Mouse (Mus musculus): ENCODE measurements at regions not wholly inside any gene's neighbourhood (a gene's known extent, or its start where the extent isn't known, plus 50 kb on each side); places are given as distances from the start of the nearest gene placed in this dataset.
A peak's percentile ranks its signal among the peaks of the same experiment; 100 is the strongest.

- DNase-seq (ENCODE audit: low spot score), result no peak
These were observed 60.8 kb downstream of the Mis18a start for GRCm38 (mm10) chr16:90666271-90666986.

GRCm38 (mm10) chr16:90664086-90664485, 63.1 kb downstream of the Mis18a start:
- DNase-seq (ENCODE audit: low spot score), result no peak

- DNase-seq (ENCODE audit: low spot score), result no peak
These were observed 69.2 kb downstream of the Mis18a start for GRCm38 (mm10) chr16:90658050-90658449.

DNA sequence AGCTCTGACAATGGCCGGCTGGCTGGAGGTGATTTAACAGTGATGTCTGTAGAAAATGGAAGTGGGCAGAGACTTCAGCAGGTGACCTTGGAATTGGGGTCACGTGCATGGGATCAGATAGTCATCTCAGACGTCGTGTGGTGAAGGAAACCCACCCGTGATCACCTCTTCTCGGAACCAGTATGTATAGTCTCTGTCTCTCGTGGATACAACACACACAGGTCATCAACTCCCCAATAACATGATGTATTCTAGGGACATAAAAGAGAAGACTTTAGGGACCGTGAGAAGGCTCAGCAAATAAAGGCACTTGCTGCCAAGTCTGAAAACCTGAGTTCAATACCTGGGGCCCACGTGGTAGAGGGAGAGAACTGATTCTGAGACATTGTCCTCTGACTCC, 70.2 kb downstream of the Mis18a start:
- no peak for DNase-seq (ENCODE audit: low spot score)

DNA sequence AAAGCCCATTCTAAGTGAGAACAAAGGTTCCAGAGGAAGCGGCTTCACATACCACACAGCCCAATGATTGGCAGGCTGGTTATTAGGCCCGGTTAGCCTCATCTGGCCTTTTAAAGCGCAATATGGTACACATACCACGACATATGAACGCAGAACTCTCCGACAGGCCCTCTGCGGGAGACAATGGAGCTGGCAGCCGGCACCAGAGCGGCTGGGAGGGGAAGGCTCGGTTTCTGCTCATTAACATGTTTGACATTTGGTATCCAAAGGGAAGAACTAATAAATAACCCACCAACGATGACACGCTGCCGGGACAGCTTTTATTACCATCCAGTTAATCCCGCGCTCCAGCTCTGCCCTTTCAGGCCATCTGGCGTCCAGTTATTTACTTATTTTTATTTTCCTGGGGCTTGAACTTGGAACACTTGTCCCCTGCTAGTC, 70.6 kb downstream of the Mis18a start:
- DNase-seq (ENCODE audit: low spot score), result no peak

GRCm38 (mm10) chr16:90654853-90655252, 72.4 kb downstream of the Mis18a start:
- DNase-seq (ENCODE audit: low spot score), result no peak

DNA sequence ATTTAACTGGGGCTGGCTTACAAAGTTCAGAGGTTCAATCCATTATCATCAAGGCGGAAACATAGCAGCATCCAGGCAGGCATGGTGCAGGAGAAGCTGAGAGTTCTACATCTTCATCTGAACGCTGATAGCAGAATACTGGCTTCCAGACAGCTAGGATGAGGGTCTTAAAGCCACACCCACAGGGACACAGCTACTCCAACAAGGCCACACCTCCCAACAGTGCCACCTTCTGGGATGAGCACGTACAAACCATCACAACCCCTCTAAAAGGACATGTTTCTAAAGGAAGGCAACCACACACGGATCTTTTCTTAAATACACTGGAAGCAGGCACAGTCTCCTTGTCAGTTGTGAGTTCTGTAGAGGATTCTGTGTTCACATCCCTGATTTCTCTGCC, 74.4 kb downstream of the Mis18a start:
- DNase-seq (ENCODE audit: low spot score), result no peak

DNA sequence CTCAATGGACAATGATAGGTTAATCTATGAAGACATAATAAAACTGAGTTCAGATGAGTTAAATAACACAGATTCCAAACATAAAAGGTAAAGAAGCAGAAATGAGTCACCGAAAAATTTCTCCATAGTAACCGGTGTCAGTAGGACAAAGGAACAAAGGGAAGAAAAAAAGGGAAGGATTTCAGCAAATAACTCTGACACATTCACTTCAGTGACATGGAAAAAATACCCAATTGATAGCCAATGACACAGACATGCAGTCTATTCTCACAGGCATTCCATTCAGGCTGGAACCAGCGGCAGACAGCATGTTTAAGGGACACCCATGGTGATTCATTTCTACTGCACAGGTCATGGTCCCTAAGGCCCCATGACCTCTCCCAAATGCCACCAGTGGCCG, 79.0 kb downstream of the Mis18a start:
- DNase-seq (ENCODE audit: low spot score), result no peak

DNA sequence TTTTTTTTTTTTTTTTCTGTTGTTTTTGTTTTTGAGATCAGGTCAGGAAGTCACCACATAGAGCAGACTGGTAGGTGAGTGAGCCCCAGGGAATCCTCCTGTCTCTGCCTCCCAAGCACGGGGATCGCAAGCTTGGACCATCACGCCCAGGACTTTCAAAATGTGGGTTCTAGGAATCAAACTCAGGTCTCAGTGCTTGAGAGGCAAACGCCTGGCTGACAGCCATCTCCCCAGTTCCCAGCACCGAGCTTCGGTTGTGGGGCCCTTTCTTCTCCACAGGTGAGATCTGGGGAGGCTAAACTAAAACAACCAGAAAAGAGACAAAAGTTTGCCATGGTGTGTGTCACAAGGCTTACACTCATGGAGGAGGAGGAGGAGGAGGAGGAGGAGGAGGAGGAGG, 84.5 kb downstream of the Mis18a start:
- DNase-seq (ENCODE audit: low spot score), result no peak

DNA sequence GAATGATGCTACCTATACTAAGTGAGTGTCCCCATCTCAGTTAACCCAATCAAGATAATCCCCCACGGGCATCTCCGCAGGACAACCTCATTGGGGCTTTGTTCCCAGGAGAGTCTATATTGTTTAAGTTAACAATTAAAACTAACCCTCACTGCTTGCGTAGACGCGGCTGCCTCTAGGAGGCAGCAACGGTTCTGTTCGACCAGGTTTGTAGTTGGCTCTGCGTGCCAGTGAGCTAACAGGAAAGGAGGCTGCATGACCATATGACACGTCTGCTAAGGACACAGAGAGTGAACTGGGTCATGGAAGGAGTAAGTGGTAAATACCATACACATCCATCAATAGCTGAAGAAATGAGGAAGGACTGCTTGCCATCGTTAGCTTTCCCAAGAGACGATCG, 92.0 kb downstream of the Mis18a start:
- no peak for DNase-seq (ENCODE audit: low spot score)

DNA sequence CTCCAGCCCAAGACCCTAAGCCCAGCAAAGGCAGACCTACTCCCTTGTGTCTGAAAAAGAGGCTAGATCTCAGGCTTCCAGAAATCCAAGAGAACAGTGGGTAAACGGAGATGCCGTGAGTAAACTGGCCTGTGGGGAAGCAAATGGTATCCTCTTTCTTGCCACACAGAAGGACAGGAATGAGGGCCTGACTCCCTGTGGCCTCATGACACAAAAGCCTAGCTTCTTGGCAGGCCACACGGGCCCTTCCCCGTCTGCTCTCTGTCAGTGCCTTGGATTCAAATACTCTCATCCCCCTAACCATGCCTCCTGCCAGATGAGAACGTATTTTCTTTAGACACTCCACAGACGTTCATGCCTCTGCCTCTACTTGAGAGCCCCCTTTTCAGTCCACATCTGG, 97.2 kb downstream of the Mis18a start:
- DNase-seq (ENCODE audit: low spot score), result no peak

- DNase-seq (ENCODE audit: low spot score), result no peak
These were observed 97.9 kb downstream of the Mis18a start for GRCm38 (mm10) chr16:90629121-90629930.

- no peak for DNase-seq (ENCODE audit: low spot score)
These were observed 98.5 kb downstream of the Mis18a start for GRCm38 (mm10) chr16:90628605-90629120.

DNA sequence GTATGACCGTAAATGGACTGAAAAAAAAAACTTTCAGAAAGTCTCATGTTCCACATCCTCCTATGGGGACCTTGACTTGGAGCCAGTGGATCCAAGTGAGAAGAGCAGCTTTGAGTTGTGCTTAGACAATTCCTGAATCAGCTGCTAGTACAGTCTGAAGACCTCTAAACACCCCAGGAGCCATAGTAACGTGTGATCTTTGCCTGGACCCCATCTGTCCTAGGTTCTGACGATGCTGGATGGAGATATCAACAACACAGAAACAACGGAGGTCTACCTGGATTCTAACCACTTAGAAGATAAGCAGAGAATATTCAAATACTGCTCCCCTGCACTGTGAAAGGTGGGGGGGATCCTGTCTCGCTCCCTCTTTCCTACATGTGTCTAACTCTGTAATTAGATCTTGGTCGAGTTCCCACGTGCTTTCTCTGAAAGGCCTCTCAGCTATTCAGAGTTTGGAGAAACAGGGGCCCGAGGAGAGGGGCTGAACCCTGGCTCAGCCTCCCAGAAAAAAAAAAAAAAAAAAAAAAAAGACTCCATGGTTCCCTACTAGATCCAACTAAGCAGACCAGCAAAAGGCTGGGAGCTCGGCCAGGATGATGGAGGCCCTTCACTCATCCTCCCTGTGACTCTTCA, 101.1 kb downstream of the Mis18a start:
- no peak for DNase-seq (ENCODE audit: low spot score)

- DNase-seq (ENCODE audit: low spot score), result no peak
These were observed 101.7 kb downstream of the Mis18a start for GRCm38 (mm10) chr16:90625301-90626034.

DNA sequence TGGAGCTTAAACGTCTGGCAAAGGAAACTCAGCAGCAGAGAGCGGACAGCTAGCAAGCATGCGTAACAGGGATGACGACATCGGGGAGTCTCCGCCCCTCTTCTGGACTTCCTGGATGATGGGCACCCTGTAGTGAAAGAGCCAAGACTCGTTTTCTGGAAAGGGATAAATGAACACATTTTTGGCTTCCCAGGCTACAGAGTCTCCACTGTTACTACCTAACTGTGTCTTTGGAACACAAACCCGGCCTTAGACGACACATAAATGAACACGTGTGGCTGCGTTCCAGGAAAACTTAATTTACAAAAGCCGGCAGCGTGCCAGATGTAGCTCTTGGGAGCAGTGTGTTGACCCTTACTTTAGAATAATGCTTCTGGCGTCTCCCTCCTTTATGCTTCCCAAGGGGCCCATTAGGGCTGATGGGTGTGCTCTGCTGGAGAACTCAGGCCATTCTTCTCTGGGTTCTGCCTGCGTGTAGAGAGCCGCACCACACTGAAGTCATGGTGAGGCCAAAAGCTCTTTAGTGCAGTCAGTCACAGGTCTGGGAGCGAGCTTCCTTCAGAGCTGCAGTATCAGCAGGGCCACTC, 103.1 kb downstream of the Mis18a start:
- no peak for DNase-seq (ENCODE audit: low spot score)

- DNase-seq (ENCODE audit: low spot score), result no peak
These were observed 104.5 kb downstream of the Mis18a start for GRCm38 (mm10) chr16:90622677-90623225.

DNA sequence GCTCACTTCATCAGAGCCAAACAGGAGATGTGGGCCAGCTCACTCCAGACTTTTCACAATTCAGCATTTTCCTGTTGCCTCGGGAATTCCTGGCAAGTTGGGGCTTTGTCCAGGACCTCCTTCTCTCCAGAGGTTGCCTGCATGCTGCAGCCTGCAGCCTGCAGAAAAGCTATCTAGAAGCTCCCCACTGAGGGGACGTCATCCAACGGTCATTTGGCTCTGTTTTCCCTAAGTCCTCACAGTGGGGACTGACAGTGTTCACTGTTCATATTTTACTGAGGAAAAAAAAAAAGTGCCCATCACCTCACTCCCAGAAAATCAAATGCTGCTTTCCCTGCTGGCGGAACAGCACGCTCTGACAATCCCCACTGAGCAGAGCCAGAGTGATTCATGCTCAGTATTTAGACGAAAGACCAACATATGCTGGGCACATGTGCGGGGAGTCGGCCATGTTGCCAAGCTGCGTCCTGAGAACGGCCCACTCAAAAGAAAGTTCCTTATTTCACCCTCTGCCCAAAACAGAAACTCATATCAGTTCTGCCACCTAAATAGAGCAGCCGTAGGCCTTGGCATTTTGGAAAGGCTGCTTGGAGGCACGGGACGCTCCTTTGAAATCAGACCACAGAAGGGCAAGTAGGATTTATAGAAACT, 105.3 kb downstream of the Mis18a start:
- peak; percentile 63 for DNase-seq (ENCODE audit: low spot score)

DNA sequence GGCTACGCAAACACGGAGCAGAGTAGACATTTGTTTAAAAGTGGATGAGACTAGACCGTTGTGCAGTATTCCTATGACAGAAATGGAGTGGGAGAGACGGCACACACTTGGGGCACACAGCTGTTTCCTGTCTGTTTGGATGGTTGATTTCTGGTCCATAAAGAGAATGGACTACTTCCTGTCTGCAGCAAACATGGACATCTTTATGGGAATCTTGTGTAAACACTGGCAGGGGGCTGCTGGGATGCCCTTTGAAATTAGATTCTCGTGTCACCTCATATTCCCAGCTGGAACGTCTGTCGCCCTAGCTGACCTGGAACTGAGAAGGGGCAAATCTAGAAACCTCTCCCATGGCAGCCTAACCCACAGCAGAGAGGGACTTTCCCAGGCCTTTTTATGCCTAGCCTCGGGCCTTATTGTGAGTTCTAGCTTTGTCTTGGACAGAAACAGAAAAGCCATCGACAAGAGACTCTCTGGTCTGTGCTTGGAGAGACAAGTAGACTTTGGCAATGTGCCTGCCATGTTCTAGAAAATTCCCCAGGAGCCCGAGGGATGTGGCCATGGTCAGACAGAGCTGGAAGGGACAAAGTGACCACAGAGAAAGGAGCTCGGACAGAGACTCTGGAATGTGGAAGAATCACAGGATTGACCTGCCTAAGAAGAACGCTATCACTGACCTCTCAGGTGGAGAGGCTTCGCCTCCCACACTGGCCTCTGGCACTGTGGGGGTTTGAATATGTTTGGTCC, 107.5 kb downstream of the Mis18a start:
- DNase-seq (ENCODE audit: low spot score), result no peak

GRCm38 (mm10) chr16:90615791-90616190, 111.4 kb downstream of the Mis18a start:
- no peak for DNase-seq (ENCODE audit: low spot score)

Data from layer of hippocampus, adult 9-10 months (tissue).